Mouse (Mus musculus) left cerebral cortex, adult 2 months (tissue): ENCODE measurements at regions not wholly inside any gene's neighbourhood (a gene's known extent, or its start where the extent isn't known, plus 50 kb on each side); places are given as distances from the start of the nearest gene placed in this dataset.

Experiments
- DNase-seq, 2 experiments: peaks; one replicate each; pipeline ENCODE4 v3.0.0; 2021 to 2022; ENCODE audit warnings: low spot score in 2 of 2, mixed read lengths in 1 of 2; ENCODE audit errors: extremely low spot score in 1 of 2
- H3K27ac ChIP-seq: fragments of 200-600 bp; 2 replicates; pipeline ENCODE4 v1.8.1; 2022
- H3K4me3 ChIP-seq: fragments of 200-600 bp; 2 replicates; pipeline ENCODE4 v1.8.1; 2022
- CTCF ChIP-seq: fragments of 200-600 bp; IDR thresholded peaks from 2 replicates; pipeline ENCODE4 v1.8.1; 2022; ENCODE audit warnings: antibody characterized with exemption, mild to moderate bottlenecking, moderate library complexity
- intact Hi-C: fragments of 180-260 bp; cut with DNase I; formaldehyde crosslinking; loops from one replicate; pipeline ENCODE4 v1.15.1; 2025
- microRNA-seq, 2 experiments: library from miRNA; unstranded; fragments of <30 nt; microRNA quantifications; one replicate each; pipeline ENCODE4 v1.2.0; 2021

DNA sequence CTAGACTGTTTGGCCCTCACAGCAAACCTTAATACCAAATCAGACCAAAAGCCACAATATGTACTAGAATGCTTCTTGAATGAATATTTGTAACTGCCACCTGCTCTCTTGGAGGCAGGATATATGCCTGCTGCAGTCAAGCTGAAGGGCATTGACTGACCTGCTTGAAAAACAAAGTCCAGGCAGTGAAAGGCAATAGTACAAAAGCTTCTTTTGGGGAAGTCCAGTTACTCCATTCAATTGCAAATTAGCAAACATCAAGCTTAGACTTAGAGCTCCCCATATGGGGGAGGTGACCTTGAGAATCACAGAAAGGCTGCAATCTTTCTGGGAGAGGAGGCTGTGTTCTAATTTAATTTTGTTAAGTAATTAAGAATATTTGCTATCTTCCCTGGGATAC lies 422.9 kb upstream of the Pabpc4l start:
- intact Hi-C loops = no loop called here
- no peak for TF ChIP-seq CTCF
- DNase-seq = no peak
- Histone ChIP-seq H3K27ac (no peak overlapping the region), H3K4me3 (no peak overlapping the region)

GRCm38 (mm10) chr3:46869576-46870295 lies 421.7 kb upstream of the Pabpc4l start:
- intact Hi-C loops = no loop called here
- no peak for DNase-seq
- TF ChIP-seq CTCF = no peak
- Histone ChIP-seq H3K4me3 (no peak overlapping the region), H3K27ac (no peak overlapping the region)

DNA sequence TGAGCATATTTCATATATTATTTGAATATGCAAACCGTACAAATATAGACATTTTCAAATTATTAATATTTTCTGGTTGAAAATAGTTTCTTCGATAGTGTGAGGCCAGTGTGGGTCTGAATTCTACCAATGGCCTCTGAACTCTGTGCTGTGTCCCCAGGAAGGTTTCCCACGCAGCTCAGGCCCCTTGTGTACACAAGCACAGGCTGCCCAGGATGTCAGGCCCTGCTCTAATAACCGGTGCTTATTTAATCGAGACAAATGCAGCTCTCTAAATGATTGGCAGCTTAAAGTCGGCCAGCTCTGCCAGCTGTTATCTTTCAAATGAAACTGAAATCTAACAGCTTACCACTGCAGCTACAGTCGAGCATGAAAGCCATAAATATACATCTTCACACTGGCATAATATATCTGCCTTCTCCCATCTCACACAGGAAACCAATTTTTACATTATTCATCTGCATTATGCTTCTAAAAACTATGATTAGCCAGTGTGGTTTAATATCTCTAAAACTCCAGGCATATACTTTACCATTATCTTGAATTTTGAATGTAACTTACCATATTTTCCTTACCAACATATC lies 400.5 kb upstream of the Pabpc4l start:
- TF ChIP-seq CTCF = no peak
- Histone ChIP-seq H3K4me3 (no peak overlapping the region), H3K27ac (no peak overlapping the region)
- intact Hi-C loops = no loop called here
- no peak for DNase-seq

- TF ChIP-seq CTCF = no peak
- Histone ChIP-seq H3K27ac (no peak overlapping the region), H3K4me3 (no peak overlapping the region)
- no peak for DNase-seq
- intact Hi-C loops = no loop called here
These were observed 380.7 kb upstream of the Pabpc4l start for GRCm38 (mm10) chr3:46828676-46829075.

Small RNAs in the stretch of these regions (microRNA-seq; reads per million reads assigned to microRNA genes)
- 0 reads per million in 2 experiments for gene Mir6379
